Mouse (Mus musculus): ENCODE data around the gene Arfrp1. TPM values are rescaled to one million over a fixed set of nuclear protein-coding genes. Genes with fewer than 3 reads are reported as not detected.

Arfrp1 gene
- total RNA-seq (2023): 10 to 100 TPM; 54.3 to 60.9 TPM

GRCm38 (mm10) chr2:181364860-181365596 is at the start of gene Arfrp1, which contains the start of gene Zgpat:
Arfrp1 (minus strand) TSS chr2:181365404.
Zgpat (plus strand) TSS chr2:181364928.

GRCm38 (mm10) chr2:181379778-181380177 is 14.6 kb upstream of the Arfrp1 start, which contains the start of gene Lime1:
Lime1 (plus strand) TSS chr2:181380078.

GRCm38 (mm10) chr2:181319248-181320102 is 45.7 kb downstream of the Arfrp1 start, which contains the start of gene Rtel1:
Rtel1 (plus strand) TSS chr2:181319739.

GRCm38 (mm10) chr2:181314080-181314810 is 51.0 kb downstream of the Arfrp1 start, which contains the start of gene Stmn3:
Stmn3 (minus strand) TSS chr2:181314500.

Other genes starting within 250 kb of the Arfrp1 start
- not detected for gene Kcnq2, start 230.1 kb downstream of the Arfrp1 start, total RNA-seq (2023)
- not detected for gene Eef1a2, start 208.4 kb downstream of the Arfrp1 start, total RNA-seq (2023)
- 10 to 100 TPM; 61.3 to 68.4 TPM for gene Ppdpf, start 178.2 kb downstream of the Arfrp1 start, total RNA-seq (2023)
- gene Ptk6, start 162.6 kb downstream of the Arfrp1 start, total RNA-seq (2023): under 1 TPM in 1 of 2 experiments, not detected in 1; 0.34 TPM
- not detected for gene Srms, start 152.2 kb downstream of the Arfrp1 start, total RNA-seq (2023)
- gene Fndc11, start 145.4 kb downstream of the Arfrp1 start, total RNA-seq (2023): not detected
- 10 to 100 TPM; 57.6 to 57.7 TPM for gene Helz2, start 123.4 kb downstream of the Arfrp1 start, total RNA-seq (2023)
- gene Gmeb2, start 77.4 kb downstream of the Arfrp1 start, total RNA-seq (2023): 10 to 100 TPM; 26.5 to 28.5 TPM
- not detected for gene Stmn3, start 50.9 kb downstream of the Arfrp1 start, total RNA-seq (2023)
- 10 to 100 TPM; 24.7 to 26.6 TPM for gene Rtel1, start 45.7 kb downstream of the Arfrp1 start, total RNA-seq (2023)
- gene Zgpat, start 476 bp downstream of the Arfrp1 start, total RNA-seq (2023): 10 to 100 TPM; 39.2 to 39.5 TPM
- 10 to 100 TPM; 23.7 to 30.1 TPM for gene Lime1, start 14.7 kb upstream of the Arfrp1 start, total RNA-seq (2023)
- 1 to 10 TPM; 6.2 to 8.5 TPM for gene Zbtb46, start 94.0 kb upstream of the Arfrp1 start, total RNA-seq (2023)
- not detected for gene Abhd16b, start 127.8 kb upstream of the Arfrp1 start, total RNA-seq (2023)
- 10 to 100 TPM; 77.9 to 80.4 TPM for gene Tpd52l2, start 131.7 kb upstream of the Arfrp1 start, total RNA-seq (2023)
- gene Dnajc5, start 155.1 kb upstream of the Arfrp1 start, total RNA-seq (2023): 10 to 100 TPM; 93.9 to 98.2 TPM
- 100 to 1,000 TPM; 126 to 127 TPM for gene Uckl1, start 219.5 kb upstream of the Arfrp1 start, total RNA-seq (2023)
- gene Prpf6, start 226.5 kb upstream of the Arfrp1 start, total RNA-seq (2023): 10 to 100 TPM; 37.5 to 42.1 TPM
- 10 to 100 TPM; 15.1 to 18.4 TPM for gene Zfp512b, start 227.4 kb upstream of the Arfrp1 start, total RNA-seq (2023)
- gene Samd10, start 233.8 kb upstream of the Arfrp1 start, total RNA-seq (2023): 1 to 10 TPM; 2.2 to 3.5 TPM

Data from monocyte, adult 59 days (primary cell).